Mouse (Mus musculus) ES-Bruce4 (cell line): ENCODE measurements around the gene Erc2. TPM values are rescaled to one million over a fixed set of nuclear protein-coding genes. Genes with fewer than 3 reads are reported as not detected.
"Not testable (repeated sequence)": the region's sequence is repeated elsewhere in the genome, so short reads cannot be mapped to it uniquely, and the experiment has no call there.

Source experiments
- H3K27ac ChIP-seq: 2 replicates; pipeline ENCODE4 v1.5.1; 2012; ENCODE audit warnings: low read length, inconsistent platforms; ENCODE audit not compliant: insufficient read depth
- H3K27me3 ChIP-seq: 2 replicates; pipeline ENCODE4 v1.6.1; 2012; ENCODE audit warnings: mild to moderate bottlenecking, low read length, inconsistent platforms; ENCODE audit not compliant: control insufficient read depth, poor library complexity, insufficient read depth, severe bottlenecking
- H3K36me3 ChIP-seq: 2 replicates; pipeline ENCODE4 v1.6.1; 2012; ENCODE audit warnings: inconsistent platforms, mild to moderate bottlenecking, low read length, moderate library complexity; ENCODE audit not compliant: control insufficient read depth, poor library complexity, insufficient read depth, severe bottlenecking
- H3K4me1 ChIP-seq: one replicate; pipeline ENCODE4 v1.8.1; 2011; ENCODE audit warnings: low read length; ENCODE audit not compliant: control insufficient read depth, insufficient read depth
- H3K4me3 ChIP-seq: 2 replicates; pipeline ENCODE4 v1.5.1; 2011; ENCODE audit warnings: low read depth, mild to moderate bottlenecking, low read length
- H3K9ac ChIP-seq: 2 replicates; pipeline ENCODE4 v1.6.1; 2012; ENCODE audit warnings: low read depth, mild to moderate bottlenecking, inconsistent platforms; ENCODE audit not compliant: poor library complexity, severe bottlenecking
- H3K9me3 ChIP-seq: replicated peaks from 2 replicates; pipeline ENCODE4 v1.6.1; 2012; ENCODE audit warnings: mild to moderate bottlenecking, low read length, inconsistent platforms; ENCODE audit not compliant: control insufficient read depth, poor library complexity, insufficient read depth, severe bottlenecking
- CTCF ChIP-seq: IDR thresholded peaks from one replicate; pipeline ENCODE4 v1.8.1; 2011; ENCODE audit warnings: low read depth, low read length
- EP300 ChIP-seq: IDR thresholded peaks from 2 replicates; pipeline ENCODE4 v1.6.1; 2011; ENCODE audit warnings: low read depth, low read length; ENCODE audit not compliant: insufficient read depth
- POLR2A ChIP-seq: IDR thresholded peaks from one replicate; pipeline ENCODE4 v1.8.1; 2011; ENCODE audit warnings: low read length; ENCODE audit not compliant: insufficient read depth
- polyA plus RNA-seq: library from polyadenylated mRNA; stranded (reverse); fragments of >200 nt; gene quantifications from 2 replicates; pipeline ENCODE4 v1.2.4, GENCODE M21; 2011; ENCODE audit warnings: low read depth; ENCODE audit not compliant: missing spikeins, insufficient read depth, insufficient read length

The Erc2 gene
- 9.0 and 10.0 TPM in 2 replicates for polyA plus RNA-seq

DNA sequence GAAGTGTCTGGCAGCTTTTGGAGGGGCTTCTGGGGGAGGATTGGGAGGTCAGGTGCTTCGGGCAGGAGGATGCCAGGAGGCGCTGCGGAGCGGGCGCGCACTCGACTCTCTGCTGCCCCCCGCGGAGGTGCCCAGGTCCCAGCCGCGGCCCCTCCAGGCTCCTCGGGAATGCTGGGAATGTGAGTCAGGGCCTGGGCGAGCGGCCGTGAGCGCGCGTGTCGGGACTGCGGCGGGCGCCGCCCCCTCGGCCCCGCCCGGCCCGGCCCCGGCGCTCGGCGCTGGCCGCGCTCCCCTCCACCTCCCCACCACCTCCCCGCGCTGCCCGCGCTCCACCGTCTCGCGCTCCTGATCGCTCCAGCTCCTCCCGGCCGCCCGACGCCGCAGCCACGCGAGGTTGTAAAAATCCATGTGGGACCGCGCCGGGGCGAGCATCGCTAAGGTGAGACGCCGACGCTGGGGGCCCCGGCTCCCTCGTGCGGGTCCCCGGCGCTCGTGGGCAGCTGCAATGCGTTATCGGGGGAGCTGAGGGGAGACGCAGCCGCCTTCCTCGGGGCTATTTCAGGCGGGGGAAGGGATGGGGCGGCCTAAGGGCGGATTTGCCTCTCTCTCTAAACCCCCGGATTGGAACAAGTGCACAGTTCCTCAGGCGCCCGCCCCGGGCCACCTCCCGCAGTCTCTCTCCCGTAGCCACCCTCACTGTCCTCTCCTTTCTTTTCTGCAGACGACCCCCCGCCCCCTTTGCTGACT, at the start of gene Erc2:
TSS of gene Erc2 (plus strand) at position 253 of the 747 bp plus-strand sequence.
- H3K9ac ChIP-seq = peak within 1 kb of the TSS; percentile 96

DNA sequence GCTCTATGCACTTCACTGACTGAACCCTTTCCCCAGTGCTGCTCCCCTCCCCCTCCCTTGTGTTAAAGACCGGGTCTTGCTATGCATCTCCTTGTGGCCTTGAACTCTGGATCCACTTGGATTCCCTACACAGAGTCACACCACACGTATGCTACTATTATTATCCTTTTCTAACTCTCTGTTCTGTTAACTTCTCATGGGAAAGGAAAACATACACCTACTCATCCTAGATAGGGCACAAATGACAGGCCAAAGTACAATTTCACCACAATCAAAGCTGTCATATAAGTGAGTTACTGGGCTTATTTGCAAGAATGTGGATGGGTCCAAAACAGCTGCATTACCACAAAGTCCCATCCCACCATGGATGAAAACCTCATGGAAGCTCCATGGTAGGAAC, 43.8 kb upstream of the Erc2 start:
- no peak overlapping the region for H3K9ac ChIP-seq

More for the DNA sequence above, at the start of gene Erc2:
- no peak within 1 kb of the TSS for H3K27ac ChIP-seq
- no peaks in the 10 kb centered on the region for H3K36me3 ChIP-seq
- peak within 1 kb of the TSS; percentile 80 for H3K4me3 ChIP-seq
- TF ChIP-seq POLR2A (no peak), CTCF (peak; percentile 63), EP300 (no peak)
- H3K4me1 ChIP-seq = no peaks in the 10 kb centered on the region
- H3K9me3 ChIP-seq = no peaks in the 10 kb centered on the region; the same call in 1 of the 2 replicates
- H3K27me3 ChIP-seq = no peaks in the 10 kb centered on the region

GRCm38 (mm10) chr14:27589616-27590015, 32.6 kb upstream of the Erc2 start:
- not testable (repeated sequence) for H3K9me3 ChIP-seq

More for the DNA sequence above, 43.8 kb upstream of the Erc2 start:
- H3K9me3 ChIP-seq = peaks cover 8% of the 10 kb centered on the region; the same call in 1 of the 2 replicates
- no peaks in the 10 kb centered on the region for H3K4me1 ChIP-seq
- H3K36me3 ChIP-seq = no peaks in the 10 kb centered on the region
- TF ChIP-seq EP300 = no peak
- no peak for TF ChIP-seq CTCF
- TF ChIP-seq POLR2A = no peak
- H3K4me3 ChIP-seq = no peak overlapping the region
- H3K27me3 ChIP-seq = no peaks in the 10 kb centered on the region
- no peak overlapping the region for H3K27ac ChIP-seq

GRCm38 (mm10) chr14:27592163-27592562, 30.1 kb upstream of the Erc2 start:
- Histone ChIP-seq H3K27ac (no peak overlapping the region), H3K27me3 (no peaks in the 10 kb centered on the region), H3K4me3 (peak overlapping the region; percentile 23), H3K4me1 (no peaks in the 10 kb centered on the region), H3K9ac (no peak overlapping the region), H3K36me3 (no peaks in the 10 kb centered on the region), H3K9me3 (no peaks in the 10 kb centered on the region)
- no peak for TF ChIP-seq EP300
- TF ChIP-seq POLR2A = no peak
- TF ChIP-seq CTCF = no peak

More at GRCm38 (mm10) chr14:27589616-27590015, 32.6 kb upstream of the Erc2 start:
- H3K27ac ChIP-seq, H3K36me3 ChIP-seq, H3K4me3 ChIP-seq, H3K9ac ChIP-seq, H3K27me3 ChIP-seq, H3K4me1 ChIP-seq: not testable (repeated sequence)
- TF ChIP-seq CTCF = peak; percentile 73

- Histone ChIP-seq H3K9ac (no peak overlapping the region), H3K4me1 (no peaks in the 10 kb centered on the region), H3K4me3 (no peak overlapping the region), H3K9me3 (no peaks in the 10 kb centered on the region), H3K27me3 (no peaks in the 10 kb centered on the region; the same call in 1 of the 2 replicates), H3K36me3 (no peaks in the 10 kb centered on the region), H3K27ac (no peak overlapping the region)
- TF ChIP-seq CTCF (peak; percentile 53), POLR2A (no peak)
Observed at GRCm38 (mm10) chr14:27596265-27596664, 26.0 kb upstream of the Erc2 start.

- Histone ChIP-seq H3K4me1 (no peaks in the 10 kb centered on the region), H3K9me3 (no peaks in the 10 kb centered on the region), H3K9ac (no peak overlapping the region), H3K36me3 (no peaks in the 10 kb centered on the region), H3K4me3 (no peak overlapping the region), H3K27ac (no peak overlapping the region), H3K27me3 (no peaks in the 10 kb centered on the region; the same call in 1 of the 2 replicates)
- TF ChIP-seq CTCF = no peak
Observed at GRCm38 (mm10) chr14:27602136-27602535, 20.1 kb upstream of the Erc2 start.
